ENCODE assay signal across 26 mouse cellular contexts in the genomic region with DNA sequence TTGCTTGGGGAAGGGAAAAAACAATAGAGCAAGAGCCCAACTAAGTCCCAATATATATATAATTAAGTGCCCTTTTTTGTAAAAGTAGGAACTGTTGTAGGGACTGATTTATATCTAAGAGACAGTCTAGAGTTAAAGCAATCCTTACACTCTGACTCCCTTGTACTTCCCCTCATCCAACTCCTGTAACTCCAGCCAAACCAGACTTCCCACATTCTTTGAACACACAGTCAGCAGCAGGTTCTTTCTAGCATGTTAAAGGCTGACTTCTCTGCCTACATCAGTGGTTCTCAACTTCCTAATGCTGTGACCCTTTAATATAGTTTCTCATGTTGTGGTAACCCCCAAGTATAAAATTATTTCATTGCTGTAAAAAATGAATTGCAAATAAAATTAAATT. TPM values are rescaled to one million over a fixed set of nuclear protein-coding genes. Genes with fewer than 3 reads are reported as not detected.
DNase-seq lines count a peak whose midpoint lies in the region; ATAC-seq and TF ChIP-seq lines count a peak whose summit lies in the region.
"Had no signal": no experiment of that assay in that cellular context is flagged by ENCODE, and none has a peak within 500 bp of the region (broad histone marks: within the 10 kb centered on the region; RNA-seq: fewer than 3 reads in every experiment).

No protein-coding gene starts in this region.

- intact Hi-C loops in gastrocnemius, adult 2 months (cut with DNase I), result no loop called here

- H3K4me3 ChIP-seq in kidney, adult 2 months (ENCODE audit: insufficient read depth, low read depth, low read length), result no peak overlapping the region
- H3K4me3 ChIP-seq in kidney, embryonic 16.5 days (ENCODE audit: low read length), result no peak overlapping the region
- H3K4me3 ChIP-seq in lung, embryonic 15.5 days, result no peak overlapping the region
- H3K4me3 ChIP-seq in stomach, postnatal 0 days (ENCODE audit: low read depth, low read length), result no peak overlapping the region
- no peak overlapping the region for H3K4me3 ChIP-seq in gastrocnemius, adult 2 months
- H3K4me3 ChIP-seq: megakaryocyte, embryonic 14.5 days; midbrain, embryonic 15.5 days had no signal

- H3K27me3 ChIP-seq in kidney, adult 2 months (replicated peaks; ENCODE audit: control insufficient read depth, insufficient read depth, low read length), result no peaks in the 10 kb centered on the region
- no peaks in the 10 kb centered on the region for H3K27me3 ChIP-seq in kidney, embryonic 16.5 days (ENCODE audit: insufficient read depth, low read length)
- H3K27me3 ChIP-seq in lung, embryonic 15.5 days, result no peaks in the 10 kb centered on the region
- no peaks in the 10 kb centered on the region for H3K27me3 ChIP-seq in stomach, postnatal 0 days (ENCODE audit: control insufficient read depth, insufficient read depth, low read length)
- H3K27me3 ChIP-seq: megakaryocyte, embryonic 14.5 days; midbrain, embryonic 15.5 days; Patski had no signal

- peaks cover 4% of the 10 kb centered on the region for H3K4me1 ChIP-seq in kidney, adult 2 months (ENCODE audit: control insufficient read depth, insufficient read depth, low read length)
- H3K4me1 ChIP-seq in kidney, embryonic 16.5 days (ENCODE audit: insufficient read depth, low read length), result no peaks in the 10 kb centered on the region
- 0 out of 2 replicates have a peak, but pooled peaks cover 8% of the 10 kb centered on the region for H3K4me1 ChIP-seq in lung, embryonic 15.5 days
- no peaks in the 10 kb centered on the region for H3K4me1 ChIP-seq in stomach, postnatal 0 days (replicated peaks; ENCODE audit: control insufficient read depth, insufficient read depth)
- H3K4me1 ChIP-seq: midbrain, embryonic 15.5 days had no signal

- no peaks in the 10 kb centered on the region for H3K9me3 ChIP-seq in kidney, embryonic 16.5 days (ENCODE audit: low read length)
- no peaks in the 10 kb centered on the region for H3K9me3 ChIP-seq in lung, embryonic 15.5 days
- no peaks in the 10 kb centered on the region for H3K9me3 ChIP-seq in stomach, postnatal 0 days (ENCODE audit: control insufficient read depth, low read length)
- H3K9me3 ChIP-seq: midbrain, embryonic 15.5 days had no signal

- peak; percentile 42 for DNase-seq in kidney, adult 2 months
- DNase-seq in urinary bladder, postnatal 25 days (ENCODE audit: low spot score), result peak; percentile 28
- DNase-seq in urinary bladder, postnatal 4 days (ENCODE audit: low spot score in 2 of 2), result no peak
- DNase-seq in stomach, postnatal 0 days (ENCODE audit: low spot score), result no peak
- DNase-seq in cerebellum, postnatal 14 days, result no peak
- no peak for DNase-seq in gastrocnemius, adult 2 months
- DNase-seq: adrenal gland, postnatal 25 days; gastrocnemius, postnatal 10 days; layer of hippocampus, postnatal 36 days; retina, postnatal 1 day; right cerebral cortex, postnatal 4 days; thymus, postnatal 4 days had no signal

- peak; percentile 68 for TF ChIP-seq EP300 in stomach, postnatal 0 days (optimal IDR thresholded peaks at IDR 0.05)

- no peak overlapping the region for H3K4me2 ChIP-seq in kidney, embryonic 16.5 days (replicated peaks; ENCODE audit: low read depth, low read length)
- no peak overlapping the region for H3K4me2 ChIP-seq in lung, embryonic 15.5 days
- H3K4me2 ChIP-seq in stomach, postnatal 0 days (replicated peaks; ENCODE audit: low read depth), result no peak overlapping the region
- H3K4me2 ChIP-seq: midbrain, embryonic 15.5 days had no signal

- no peak for TF ChIP-seq POLR2A in kidney, adult 2 months (IDR thresholded peaks at IDR 0.05; ENCODE audit: low read depth, low read length)

- TF ChIP-seq CTCF in kidney, adult 2 months (conservative IDR thresholded peaks at IDR 0.05; ENCODE audit: insufficient read depth, insufficient read length, low read depth, low read length), result no peak
- no peak for TF ChIP-seq CTCF in stomach, postnatal 0 days (IDR thresholded peaks at IDR 0.05; ENCODE audit: low read depth)
- no peak for TF ChIP-seq CTCF in gastrocnemius, adult 2 months (IDR thresholded peaks at IDR 0.05)

- H3K27ac ChIP-seq in kidney, adult 2 months (ENCODE audit: insufficient read depth, low read depth, low read length), result no peak overlapping the region
- no peak overlapping the region for H3K27ac ChIP-seq in kidney, embryonic 16.5 days (ENCODE audit: low read length)
- H3K27ac ChIP-seq in lung, embryonic 15.5 days, result peak overlapping the region; percentile 55; the same call in 1 of the 2 replicates
- H3K27ac ChIP-seq in stomach, postnatal 0 days (replicated peaks), result no peak overlapping the region; the same call in 1 of the 2 replicates
- no peak overlapping the region for H3K27ac ChIP-seq in gastrocnemius, adult 2 months
- H3K27ac ChIP-seq: liver, embryonic 14.5 days; midbrain, embryonic 15.5 days had no signal

- no peak overlapping the region for H3K9ac ChIP-seq in kidney, embryonic 16.5 days (replicated peaks; ENCODE audit: low read length)
- no peak overlapping the region for H3K9ac ChIP-seq in lung, embryonic 15.5 days
- H3K9ac ChIP-seq in stomach, postnatal 0 days (ENCODE audit: low read length), result no peak overlapping the region
- H3K9ac ChIP-seq: liver, embryonic 14.5 days; midbrain, embryonic 15.5 days had no signal

- no peaks in the 10 kb centered on the region; the same call in 1 of the 2 replicates for H3K36me3 ChIP-seq in kidney, adult 2 months (ENCODE audit: control insufficient read depth, insufficient read depth, low read length)
- peaks cover 26% of the 10 kb centered on the region for H3K36me3 ChIP-seq in kidney, embryonic 16.5 days (ENCODE audit: insufficient read depth, low read length)
- peaks cover 19% of the 10 kb centered on the region for H3K36me3 ChIP-seq in lung, embryonic 15.5 days
- peaks cover 5% of the 10 kb centered on the region; the same call in 1 of the 2 replicates for H3K36me3 ChIP-seq in stomach, postnatal 0 days (ENCODE audit: control insufficient read depth, insufficient read depth, low read length)

- no peak for ATAC-seq in kidney, embryonic 16.5 days (ENCODE audit: low FRiP score, low TSS enrichment)
- ATAC-seq in lung, embryonic 15.5 days (ENCODE audit: borderline replicate concordance, extremely low read depth, low FRiP score, low TSS enrichment), result no peak
- peak; percentile 64; the same call in 1 of the 2 replicates for ATAC-seq in stomach, postnatal 0 days (ENCODE audit: low FRiP score, low TSS enrichment)
- ATAC-seq: activated CD4-positive, CD25-positive, alpha-beta regulatory T cell, adult 4 months; forebrain, embryonic 16.5 days; inflammation-experienced regulatory T-cells, adult 6 months; midbrain, embryonic 15.5 days; Patski had no signal

RNA-seq across cellular contexts. Expression of a gene that starts 34.3 kb away (rescaled TPM):
- polyA plus RNA-seq in kidney, adult 2 months (2012; rRNA removed), result 6.6 and 8.1 TPM in 2 replicates
- polyA plus RNA-seq in kidney, embryonic 16.5 days (2015; fragmentation: Nextera tagmentation; extraction: Ambion mirVana), result 17.6 and 24.0 TPM in 2 replicates
- polyA plus RNA-seq in lung, embryonic 15.5 days (2015; fragmentation: Nextera tagmentation; extraction: Ambion mirVana), result 13.5 and 15.4 TPM in 2 replicates
- polyA plus RNA-seq in stomach, postnatal 0 days (2015; fragmentation: Nextera tagmentation; extraction: Ambion mirVana), result 4.9 and 5.7 TPM in 2 replicates
- total RNA-seq in gastrocnemius, adult 2 months (2021), result 10 to 100 TPM in 1 of 2 experiments, 1 to 10 TPM in 1; 7.5 to 13.4 TPM

RNA-seq across cellular contexts. Expression of a gene that starts 40.9 kb away (rescaled TPM):
- polyA plus RNA-seq in kidney, adult 2 months (2012; rRNA removed), result not detected in 2 replicates
- polyA plus RNA-seq in kidney, embryonic 16.5 days (2015; fragmentation: Nextera tagmentation; extraction: Ambion mirVana), result not detected in 2 replicates
- polyA plus RNA-seq in lung, embryonic 15.5 days (2015; fragmentation: Nextera tagmentation; extraction: Ambion mirVana), result 2.8 and 2.9 TPM in 2 replicates
- polyA plus RNA-seq in stomach, postnatal 0 days (2015; fragmentation: Nextera tagmentation; extraction: Ambion mirVana), result not detected in 2 replicates
- total RNA-seq in gastrocnemius, adult 2 months (2021), result not detected
- total RNA-seq: gastrocnemius, postnatal 10 days; heart, adult 8-10 months; neutrophil, adult 5-6 weeks had no signal
- polyA plus RNA-seq: activated CD4-positive, CD25-positive, alpha-beta regulatory T cell, adult 4 months; forebrain, embryonic 16.5 days; heart, postnatal 0 days; hindbrain, embryonic 11.5 days; inflammation-experienced regulatory T-cells, adult 6 months; limb, embryonic 11.5 days; liver, embryonic 14.5 days; midbrain, embryonic 15.5 days; Patski had no signal

RNA-seq across cellular contexts. Expression of a gene that starts 51.7 kb away (rescaled TPM):
- polyA plus RNA-seq in kidney, adult 2 months (2012; rRNA removed), result 58.0 and 62.5 TPM in 2 replicates
- polyA plus RNA-seq in kidney, embryonic 16.5 days (2015; fragmentation: Nextera tagmentation; extraction: Ambion mirVana), result 13.3 and 14.1 TPM in 2 replicates
- polyA plus RNA-seq in lung, embryonic 15.5 days (2015; fragmentation: Nextera tagmentation; extraction: Ambion mirVana), result 0.09 TPM in 1 of 2 replicates, not detected in the other
- polyA plus RNA-seq in stomach, postnatal 0 days (2015; fragmentation: Nextera tagmentation; extraction: Ambion mirVana), result 0.08 and 0.13 TPM in 2 replicates
- total RNA-seq in gastrocnemius, adult 2 months (2021), result 1 to 10 TPM in 1 of 2 experiments, under 1 TPM in 1; 0.97 to 1.6 TPM
- polyA plus RNA-seq: hindbrain, embryonic 11.5 days had no signal

Comparison
In these comparisons a context has a peak if more than half of its experiments do, and no peak if none do; other contexts are left out.
1. DNase-seq: peak in kidney, adult 2 months (single experiment) and urinary bladder, postnatal 25 days (single experiment); none in urinary bladder, postnatal 4 days (0 of 2), stomach, postnatal 0 days (single experiment), cerebellum, postnatal 14 days (0 of 2) and gastrocnemius, adult 2 months (single experiment).
2. RNA of a gene that starts 51.7 kb away (polyA plus RNA-seq): 58.0 to 62.5 TPM in kidney, adult 2 months and 13.3 to 14.1 TPM in kidney, embryonic 16.5 days; 0.08 to 0.13 TPM in stomach, postnatal 0 days and 0.09 TPM in lung, embryonic 15.5 days; every median in the first group is over 10 times any median in the second.